Mouse (Mus musculus) C2C12 (cell line): ENCODE measurements around the gene Srrm3.

Source experiments
- CEBPB ChIP-seq: IDR thresholded peaks from one replicate; pipeline ENCODE4 v1.6.1; 2011; ENCODE audit warnings: low read depth, mild to moderate bottlenecking, control low read depth, moderate library complexity
- CTCF ChIP-seq: IDR thresholded peaks from one replicate; pipeline ENCODE4 v1.5.1; 2011; ENCODE audit not compliant: control insufficient read depth, insufficient read depth, insufficient read length
- FOSL1 ChIP-seq: IDR thresholded peaks from one replicate; pipeline ENCODE4 v1.8.0; 2011; ENCODE audit warnings: mild to moderate bottlenecking, low read length; ENCODE audit not compliant: poor library complexity, insufficient read depth, severe bottlenecking
- MAX ChIP-seq: IDR thresholded peaks from one replicate; pipeline ENCODE4 v1.6.1; 2011; ENCODE audit warnings: mild to moderate bottlenecking, control low read depth
- MYOG ChIP-seq: IDR thresholded peaks from one replicate; pipeline ENCODE4 v1.6.1; 2011; ENCODE audit not compliant: control insufficient read depth, insufficient read length; ENCODE audit errors: extremely low read depth
- USF1 ChIP-seq: IDR thresholded peaks from one replicate; pipeline ENCODE4 v1.6.1; 2011; ENCODE audit warnings: low read depth, mild to moderate bottlenecking, control low read depth, moderate library complexity

DNA sequence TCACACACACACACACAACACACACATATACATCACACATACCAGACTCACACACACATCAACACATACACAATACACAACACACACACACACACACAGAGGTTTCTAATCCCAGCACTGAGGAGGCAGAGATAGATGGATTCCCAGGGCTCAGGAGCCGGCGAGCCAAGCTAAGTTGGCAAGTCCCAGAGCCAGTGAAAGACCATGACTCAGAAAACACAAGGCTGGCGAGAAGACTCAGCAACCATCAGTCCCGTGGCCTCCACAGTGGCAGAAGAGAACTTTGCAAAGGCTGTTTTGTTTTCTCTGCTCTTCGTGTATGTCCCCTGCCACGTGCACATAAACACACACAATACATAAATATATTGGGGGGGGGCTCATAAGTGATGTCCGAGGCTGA is 47.0 kb downstream of the Srrm3 start:
- TF ChIP-seq CTCF (no peak), FOSL1 (no peak), CEBPB (no peak), MYOG (no peak), USF1 (no peak), MAX (no peak)
